Mouse (Mus musculus) ES-CJ7 (cell line): Measurements from ENCODE around the gene Ostn.

Source experiments
- DNase-seq: peaks from one replicate; pipeline ENCODE4 v3.0.0; 2011; ENCODE audit warnings: low read depth, low spot score

Gene Ostn

GRCm38 (mm10) chr16:27387634-27388611 lies 80.6 kb downstream of the Ostn start:
- no peak for DNase-seq

GRCm38 (mm10) chr16:27388761-27389451 lies 81.6 kb downstream of the Ostn start, which contains the start of gene Ccdc50:
TSS of gene Ccdc50 (plus strand) at chr16:27388869.
- peak; percentile 54 for DNase-seq

- no peak for DNase-seq
These were observed 82.4 kb downstream of the Ostn start for GRCm38 (mm10) chr16:27389534-27390282.

DNA sequence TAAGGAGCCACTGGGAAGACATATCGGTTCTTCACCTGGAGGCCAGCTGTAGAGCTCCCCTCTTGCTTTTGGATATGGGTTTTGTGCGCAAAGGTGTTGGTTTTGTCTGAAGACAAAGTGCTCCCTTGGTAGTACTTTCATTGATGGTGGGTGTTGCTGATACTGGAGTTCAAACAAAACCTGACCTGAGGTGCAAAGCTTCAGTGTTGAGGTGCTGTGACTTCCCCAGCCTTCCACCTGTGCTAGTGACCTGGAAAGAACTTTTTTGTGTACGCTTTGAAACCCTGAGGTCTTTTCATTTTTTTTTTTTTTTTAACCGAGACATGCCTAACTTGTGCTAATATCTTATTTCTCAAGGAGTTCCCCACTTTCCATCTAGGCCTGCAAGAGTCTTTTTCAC lies 83.0 kb downstream of the Ostn start:
- no peak for DNase-seq

DNA sequence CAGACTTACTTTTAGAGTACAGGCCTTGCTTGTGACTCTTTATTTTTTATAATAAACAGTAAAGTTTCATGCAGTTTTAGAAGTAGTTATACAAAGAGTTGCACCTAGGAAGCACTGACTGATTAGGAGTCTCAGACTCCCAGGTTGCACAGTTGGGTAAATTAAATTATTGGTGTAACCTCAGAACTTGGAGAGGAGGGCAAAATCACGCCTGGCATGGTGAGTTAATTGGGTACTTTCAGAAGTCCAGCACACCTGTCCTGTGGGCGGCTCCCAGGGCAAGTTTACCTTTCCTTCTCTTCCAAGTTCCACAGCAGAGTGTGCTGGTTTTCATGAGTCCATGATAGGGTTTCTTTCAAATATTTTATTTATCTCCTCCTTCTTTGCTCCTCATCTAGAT lies 84.6 kb downstream of the Ostn start:
- no peak for DNase-seq

DNA sequence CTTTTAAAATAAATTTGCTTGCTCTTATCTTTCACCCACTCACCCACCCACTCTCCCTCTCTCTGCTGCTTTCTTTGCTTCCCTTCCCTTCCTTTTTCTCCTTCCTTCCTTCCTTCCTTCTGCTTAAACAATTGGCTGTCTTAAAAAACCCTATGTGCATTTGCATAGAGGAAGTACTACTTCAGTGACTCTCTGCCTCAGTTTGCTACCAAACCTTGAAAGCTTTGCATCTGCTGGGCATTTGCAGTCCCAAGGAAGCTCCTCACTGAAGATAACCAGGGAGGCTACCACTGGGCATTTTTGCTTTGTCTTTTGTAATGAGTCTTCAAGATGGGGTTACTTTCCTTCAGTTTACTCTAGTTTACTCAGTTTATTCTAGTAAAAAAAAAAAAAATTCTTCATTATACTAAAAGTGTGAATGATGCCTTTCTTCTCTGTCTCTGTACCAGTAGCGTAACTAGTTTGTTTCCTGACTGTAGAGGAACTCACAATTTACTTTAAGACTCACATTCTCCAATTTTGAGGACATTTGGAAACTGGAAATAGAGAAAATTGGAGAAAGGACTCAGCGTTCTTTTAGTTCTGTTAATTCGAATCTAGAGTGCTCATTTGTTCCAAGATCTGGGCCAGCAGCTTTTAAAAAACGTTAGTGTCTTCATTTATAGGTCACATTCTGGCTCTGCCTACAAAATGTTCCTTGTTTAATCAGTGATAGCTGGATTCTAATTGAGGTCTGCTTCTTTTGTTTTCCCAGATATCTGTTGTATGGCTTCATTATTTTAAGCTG lies 88.2 kb downstream of the Ostn start:
- no peak for DNase-seq

DNA sequence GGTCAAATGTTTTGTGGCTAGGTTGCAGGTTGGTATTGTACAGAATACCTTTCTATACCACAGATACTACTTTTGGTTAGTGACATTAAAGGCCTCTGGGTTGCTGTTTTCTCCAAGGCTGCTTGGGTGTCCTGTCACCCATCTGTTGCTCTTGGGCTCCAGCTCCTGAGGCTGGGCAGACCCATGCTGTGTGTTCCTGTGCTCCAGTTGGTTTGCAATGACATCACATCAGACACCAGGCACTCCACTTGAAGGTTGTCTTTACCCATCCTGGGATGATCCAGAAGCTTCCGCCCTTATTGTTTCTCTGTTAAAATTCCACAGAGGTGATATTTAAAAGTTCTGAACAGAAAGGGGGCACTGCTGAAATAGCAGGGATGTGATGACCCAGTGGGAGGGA lies 89.7 kb downstream of the Ostn start:
- no peak for DNase-seq

DNA sequence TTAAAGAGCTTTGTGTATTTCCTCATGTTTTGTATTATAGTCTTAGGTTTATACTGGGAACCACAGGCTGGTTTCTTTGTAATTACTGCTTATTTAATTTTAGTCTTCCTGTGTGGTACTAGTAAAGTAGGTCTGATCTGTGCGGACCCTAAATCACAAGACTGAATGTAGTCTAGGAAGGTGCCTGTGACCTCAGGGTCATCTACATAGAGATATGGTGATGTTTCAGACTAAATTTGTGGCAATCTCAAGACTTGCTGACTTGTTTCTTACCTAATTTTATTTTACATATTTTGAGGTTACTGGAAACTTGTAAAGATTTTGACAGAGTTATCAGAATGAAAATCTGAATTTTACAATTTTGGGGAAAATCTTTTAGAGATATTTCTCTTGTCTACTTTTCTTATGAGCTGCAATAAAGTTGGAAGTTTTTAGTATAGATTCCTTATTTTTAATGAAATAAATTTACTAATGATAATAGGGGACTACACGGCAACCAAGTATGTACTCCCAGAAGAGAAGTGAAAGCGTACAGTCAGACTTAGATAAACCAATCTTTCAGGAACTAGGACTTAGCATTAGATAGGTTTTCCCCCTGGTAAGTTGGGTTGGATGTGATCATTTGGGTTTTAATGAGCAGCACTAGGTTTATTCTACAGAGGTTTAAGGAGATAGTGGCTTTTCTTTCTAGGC lies 91.9 kb downstream of the Ostn start:
- no peak for DNase-seq

DNA sequence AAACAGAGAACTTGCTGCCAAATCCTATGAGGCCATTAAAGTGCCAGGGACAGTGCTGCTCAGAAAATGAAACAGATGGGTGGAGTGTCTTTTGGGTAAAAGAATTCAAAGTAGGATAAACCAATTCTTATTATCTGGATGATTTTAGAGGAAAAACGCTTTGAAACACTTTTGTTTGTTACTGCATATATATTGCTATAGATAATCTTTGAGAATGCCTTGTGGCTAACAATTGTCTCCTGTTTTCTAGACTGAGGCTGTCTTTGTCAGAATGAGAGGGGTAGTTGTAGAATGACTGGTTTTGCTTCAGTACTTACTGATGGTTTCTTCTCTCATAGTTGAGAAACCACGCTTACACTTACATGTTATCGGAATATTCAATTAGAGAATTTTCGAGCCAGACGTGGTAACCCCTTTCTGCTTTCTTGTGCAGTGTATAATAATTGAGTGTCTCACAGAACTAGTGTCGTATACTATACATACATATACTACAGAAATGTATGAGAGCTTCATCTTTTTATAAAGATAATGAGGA lies 92.5 kb downstream of the Ostn start:
- no peak for DNase-seq
